Mouse (Mus musculus): Measurements from ENCODE around the gene Apoc4.
"Not testable (repeated sequence)": the region's sequence is repeated elsewhere in the genome, so short reads cannot be mapped to it uniquely, and the experiment has no call there.

Gene Apoc4

DNA sequence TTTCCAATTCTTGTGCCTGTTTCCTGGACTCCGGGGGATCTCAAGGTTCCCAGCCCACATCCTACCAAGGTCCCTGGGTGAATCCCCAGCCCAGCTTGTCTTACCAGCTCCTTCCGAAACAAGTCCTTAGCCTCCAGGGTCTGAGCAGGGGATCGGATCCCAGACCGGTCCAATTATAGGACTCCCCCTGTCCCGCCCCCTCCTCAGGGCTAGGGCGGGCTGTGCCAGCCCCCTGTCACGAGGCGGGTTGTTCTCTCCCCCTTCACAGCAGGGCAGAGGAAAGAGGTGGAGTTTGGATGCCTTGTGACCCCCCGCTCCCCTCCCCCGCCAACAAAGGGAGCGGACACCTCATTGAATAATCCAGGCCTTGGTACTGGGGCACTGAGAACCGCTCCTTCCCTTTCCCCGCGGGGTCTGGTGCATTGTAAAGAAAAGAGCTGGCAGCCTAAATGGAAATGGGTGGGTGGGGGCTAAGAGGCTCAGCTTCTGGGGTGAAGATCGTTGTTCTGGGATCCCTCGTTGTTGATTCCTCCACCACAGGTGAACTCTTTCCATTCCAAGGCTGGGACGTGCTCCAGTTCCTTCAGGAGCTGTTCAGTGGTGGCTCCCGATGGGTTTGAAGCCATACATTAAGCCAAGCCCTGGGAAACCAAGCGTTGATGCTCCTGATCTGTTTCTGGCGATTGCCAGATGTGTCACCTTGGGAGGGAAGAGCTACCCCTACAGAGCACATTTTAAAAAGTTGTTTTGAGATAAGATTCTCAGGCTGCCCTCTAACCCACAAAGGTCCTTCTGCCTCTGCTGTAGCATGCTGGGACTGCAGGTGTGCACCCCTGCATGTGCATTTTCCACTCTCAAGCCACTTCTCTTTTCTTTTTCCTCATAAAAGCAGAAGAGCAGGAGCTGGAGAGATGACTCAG, 17.9 kb upstream of the Apoc4 start, which contains the start of gene Apoe:
Gene Apoe, minus strand, starts transcription at position 282 of the 920 bp plus-strand sequence.
- DNase-seq (ENCODE audit: low read depth): no peak

DNA sequence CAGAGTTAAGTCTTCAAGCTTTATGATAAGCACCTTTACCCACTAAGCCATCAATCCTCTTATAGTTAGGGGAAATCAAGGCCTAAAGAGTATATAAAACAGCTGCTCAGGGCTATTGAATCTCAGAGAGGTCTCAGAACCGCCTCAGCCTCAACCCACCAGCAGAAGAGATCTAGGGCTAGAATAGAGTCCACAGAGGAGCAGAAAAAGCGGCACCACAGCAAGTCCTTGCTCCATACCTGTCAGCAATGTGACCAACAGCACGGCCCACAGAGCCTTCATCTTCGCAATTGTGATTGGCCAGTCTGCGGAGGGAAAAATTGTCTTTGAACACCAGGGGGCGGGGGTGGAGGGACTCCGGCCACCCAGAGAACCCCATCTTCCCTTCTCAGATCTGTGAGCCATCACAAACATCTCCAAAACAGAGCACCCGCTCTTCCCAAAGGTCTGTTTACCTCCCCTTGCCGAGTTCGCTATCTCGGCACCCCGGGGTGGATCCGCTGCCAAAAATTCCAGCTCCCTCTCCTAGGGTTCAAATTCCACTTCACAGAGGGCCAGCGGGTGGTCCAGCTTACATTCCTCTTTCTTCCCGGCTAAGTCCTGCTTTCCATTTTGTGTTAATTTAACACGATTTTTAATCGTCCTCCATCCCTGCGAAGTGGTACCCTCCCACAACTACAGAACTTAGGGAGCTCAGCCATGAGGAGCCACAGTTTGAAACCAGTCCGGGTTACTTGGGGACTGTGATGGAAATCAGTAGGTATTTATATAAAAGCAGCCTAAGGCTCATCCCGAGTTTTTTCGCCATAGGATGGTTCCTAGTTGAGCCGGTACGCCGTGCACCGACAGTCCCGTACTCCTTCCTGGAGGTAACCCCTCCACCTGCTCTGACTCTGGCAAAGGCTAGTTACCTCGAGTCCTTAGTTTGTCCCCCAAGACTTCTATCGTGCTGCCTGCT, 16.9 kb upstream of the Apoc4 start:
- DNase-seq (ENCODE audit: low read depth): no peak

DNA sequence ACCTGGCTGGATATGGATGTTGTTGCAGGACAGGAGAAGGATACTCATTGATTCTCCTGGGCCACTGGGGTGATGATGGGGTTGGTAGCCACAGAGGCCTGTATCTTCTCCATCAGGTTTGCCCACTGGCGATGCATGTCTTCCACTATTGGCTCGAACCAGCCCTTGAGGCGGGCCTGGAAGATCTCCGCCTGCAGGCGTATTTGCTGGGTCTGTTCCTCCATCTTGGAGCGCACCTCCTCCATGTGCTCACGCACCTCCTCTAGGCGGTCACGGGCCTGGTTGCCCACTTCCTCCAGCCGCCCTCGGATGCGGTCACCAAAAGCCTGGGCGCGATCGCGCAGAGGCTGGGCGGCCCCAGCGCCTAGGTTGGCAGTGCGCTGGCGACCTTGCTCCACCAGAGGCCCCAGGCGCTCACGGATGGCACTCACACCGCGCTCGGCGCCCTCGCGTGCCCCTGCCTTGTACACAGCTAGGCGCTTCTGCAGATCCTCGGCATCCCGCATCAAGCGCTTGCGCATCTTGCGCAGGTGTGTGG, 15.1 kb upstream of the Apoc4 start:
- no peak for DNase-seq (ENCODE audit: low read depth)

DNA sequence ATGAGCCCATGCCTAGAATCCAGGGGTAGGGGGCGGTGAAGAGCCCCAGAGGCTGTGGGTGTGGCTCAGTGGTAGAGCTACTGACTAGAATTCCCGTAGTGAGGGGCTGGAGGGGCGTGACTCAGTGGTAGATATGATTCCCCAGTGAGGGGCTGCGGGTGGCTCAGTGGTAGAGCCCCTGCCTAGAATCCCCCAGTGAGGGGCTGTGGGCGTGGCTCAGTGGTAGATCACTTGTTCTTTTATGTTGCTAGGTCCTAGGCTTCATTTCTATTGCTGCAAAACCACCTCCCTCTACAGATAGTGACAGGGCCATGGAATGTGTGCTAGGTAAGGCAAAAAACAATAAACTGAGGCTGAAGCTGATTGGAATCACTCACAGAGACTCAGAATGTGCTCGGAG, 14.6 kb upstream of the Apoc4 start:
- DNase-seq (ENCODE audit: low read depth): no peak

DNA sequence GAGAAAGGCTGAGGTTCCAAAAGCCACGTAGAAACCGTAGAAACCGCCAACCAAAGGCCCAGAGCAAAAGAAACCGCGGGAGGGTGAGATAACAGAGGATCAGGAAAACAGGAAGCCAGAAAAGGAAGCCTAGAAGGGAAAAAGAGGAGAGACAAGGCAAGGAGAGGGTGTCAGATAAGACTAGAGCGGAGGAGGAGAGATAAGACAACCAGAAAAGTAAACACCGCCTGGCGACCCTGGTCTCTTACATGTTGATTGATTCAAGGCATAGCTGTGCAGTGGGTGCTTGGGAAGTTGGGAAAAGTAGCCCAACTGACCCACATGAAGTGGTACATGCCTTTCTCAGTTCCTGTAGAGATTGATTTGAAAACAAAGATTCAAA, 13.9 kb upstream of the Apoc4 start:
- DNase-seq (ENCODE audit: low read depth): no peak

- DNase-seq (ENCODE audit: low read depth): no peak
These were observed 13.3 kb upstream of the Apoc4 start for GRCm38 (mm10) chr7:19694336-19695212.

DNA sequence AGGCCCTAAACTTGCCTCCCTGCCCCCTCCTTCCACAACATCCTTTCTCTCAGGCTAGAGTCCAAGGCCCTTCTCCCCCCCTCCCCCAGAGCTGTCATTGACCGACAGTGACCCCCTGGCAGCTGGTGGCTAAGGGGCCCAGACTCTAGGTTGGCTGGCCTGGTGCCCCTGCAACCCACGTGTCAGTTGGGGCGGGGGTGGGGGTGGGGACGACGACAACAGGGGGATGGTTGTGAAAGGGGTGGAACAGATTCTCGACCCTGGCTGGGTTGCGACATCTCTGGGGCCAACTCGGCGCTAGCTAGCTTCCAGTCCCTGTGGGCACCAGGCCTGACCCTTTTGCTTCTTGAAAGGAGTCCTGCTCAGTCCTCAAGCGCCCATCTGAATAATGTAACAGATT, 12.1 kb upstream of the Apoc4 start:
- DNase-seq (ENCODE audit: low read depth): no peak

DNA sequence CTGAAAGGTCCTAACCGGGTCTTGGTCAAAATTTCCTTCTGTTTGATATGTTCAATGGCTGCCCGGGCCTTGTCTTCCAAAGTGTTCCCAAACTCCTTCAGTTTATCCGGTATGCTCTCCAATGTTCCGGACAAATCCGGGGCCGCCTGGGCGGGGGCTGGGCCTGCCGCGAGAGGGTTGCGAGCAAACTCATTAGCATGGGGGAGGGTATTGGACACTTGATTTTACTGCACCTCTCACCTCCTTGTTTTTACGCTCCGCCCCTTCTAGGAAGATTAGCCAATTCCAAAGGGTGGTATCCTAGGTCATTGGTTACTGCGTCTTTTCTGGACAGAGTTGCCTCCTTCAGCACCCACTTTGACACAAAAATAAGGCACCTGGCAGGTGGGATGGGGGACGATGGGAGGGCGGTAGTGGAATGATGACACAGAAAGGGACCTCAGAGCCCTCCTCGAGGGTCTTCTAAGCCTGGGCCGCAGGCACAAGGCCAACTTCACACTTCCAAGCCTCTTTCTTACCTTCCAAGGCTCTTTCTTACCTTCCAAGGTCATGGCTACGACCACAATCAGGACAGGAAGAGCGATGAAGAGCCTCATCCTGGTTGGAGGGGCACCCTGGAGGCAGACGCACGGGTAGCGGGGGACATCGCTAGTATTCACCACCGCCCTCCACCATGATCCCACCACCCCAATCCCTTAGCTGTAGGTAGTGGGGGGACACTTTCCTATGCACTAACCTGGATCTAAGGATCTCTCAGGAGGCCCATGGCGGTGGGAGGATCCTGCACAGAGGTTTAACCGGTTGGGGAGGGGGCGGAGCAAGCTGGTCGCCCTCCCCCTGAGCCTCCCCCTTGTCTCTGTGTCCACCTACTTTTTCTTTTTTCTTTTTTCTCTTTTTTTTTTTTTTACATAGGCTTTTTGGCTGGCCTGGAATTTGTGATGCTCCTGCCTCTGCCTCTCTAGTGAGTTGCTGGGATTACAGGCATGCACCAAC, 10.9 kb upstream of the Apoc4 start, which contains the start of gene Apoc1:
Gene Apoc1, minus strand, starts transcription at position 788 of the 993 bp plus-strand sequence.
- DNase-seq (ENCODE audit: low read depth): no peak

DNA sequence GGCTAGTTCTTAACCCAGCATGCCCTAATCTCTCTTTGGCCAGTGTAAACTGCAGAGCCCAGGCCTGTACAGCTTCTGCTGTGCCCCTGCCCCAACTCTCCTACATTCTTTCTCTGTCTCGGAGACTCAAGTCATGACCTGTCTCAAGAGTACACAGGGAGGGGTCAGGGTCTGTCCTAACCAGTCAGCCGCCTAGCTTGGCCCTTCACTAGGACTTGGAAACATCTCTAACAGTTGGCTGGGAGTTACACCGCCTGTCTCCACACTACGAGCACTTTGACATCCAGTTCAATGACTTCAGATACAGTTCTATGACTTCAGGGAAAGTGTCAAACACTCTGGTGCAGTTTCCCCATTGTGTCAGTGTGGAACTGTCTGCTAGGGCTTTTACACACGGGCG, 10.2 kb upstream of the Apoc4 start:
- no peak for DNase-seq (ENCODE audit: low read depth)

GRCm38 (mm10) chr7:19690845-19691244, 9.6 kb upstream of the Apoc4 start:
- DNase-seq (ENCODE audit: low read depth): no peak

DNA sequence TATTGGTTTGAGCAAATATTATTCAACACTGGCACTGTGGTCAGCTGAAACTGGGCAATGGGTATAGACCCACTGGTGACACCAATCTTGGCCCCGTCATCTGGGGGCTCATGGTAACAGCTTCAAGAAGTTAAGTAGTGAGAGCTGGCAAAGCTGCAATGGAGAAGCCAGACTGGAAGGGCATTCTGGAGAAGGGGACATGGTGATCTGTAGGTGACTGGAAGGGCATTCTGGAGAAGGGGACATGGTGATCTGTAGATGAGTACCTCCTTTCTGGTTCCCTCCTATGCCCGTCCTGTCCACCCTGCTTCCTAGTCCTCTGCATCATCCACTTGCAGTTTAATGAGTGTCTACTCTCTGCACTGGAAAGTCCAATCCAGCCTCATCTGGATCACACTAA, 7.3 kb upstream of the Apoc4 start:
- no peak for DNase-seq (ENCODE audit: low read depth)

- DNase-seq (ENCODE audit: low read depth): no peak
These were observed 6.8 kb upstream of the Apoc4 start for GRCm38 (mm10) chr7:19688101-19688500.

DNA sequence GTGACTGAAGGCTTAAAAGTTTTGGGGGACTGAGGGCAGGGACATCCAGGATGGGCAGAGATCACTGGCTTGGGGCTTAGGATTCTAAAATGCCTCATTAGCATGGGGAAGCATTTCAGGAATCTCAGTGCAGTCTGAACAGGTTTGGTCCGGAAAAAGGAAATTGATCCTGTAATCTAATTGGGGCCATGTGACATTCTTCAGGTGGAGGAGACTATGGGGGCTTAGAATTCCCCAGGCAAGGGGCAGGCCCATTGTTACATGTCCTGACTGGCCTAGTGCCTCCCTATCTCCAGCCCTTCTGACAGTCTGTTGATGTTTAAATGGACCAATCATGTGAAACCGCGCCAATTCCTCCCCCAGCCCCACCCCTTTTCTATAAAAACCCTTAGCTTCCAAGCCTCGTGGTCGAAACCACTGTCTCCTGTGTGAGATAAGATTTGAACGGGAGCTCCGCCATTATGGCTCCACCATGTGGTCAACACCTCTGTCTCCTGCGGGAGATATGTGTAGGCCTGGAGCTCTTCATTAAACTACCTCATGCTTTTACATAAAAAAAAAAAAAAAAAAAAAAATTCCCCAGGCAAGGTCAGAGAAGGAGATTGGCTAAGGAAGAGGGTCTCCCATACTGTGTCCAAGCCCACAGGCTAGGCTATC, 5.8 kb upstream of the Apoc4 start:
- not testable (repeated sequence) for DNase-seq (ENCODE audit: low read depth)

DNA sequence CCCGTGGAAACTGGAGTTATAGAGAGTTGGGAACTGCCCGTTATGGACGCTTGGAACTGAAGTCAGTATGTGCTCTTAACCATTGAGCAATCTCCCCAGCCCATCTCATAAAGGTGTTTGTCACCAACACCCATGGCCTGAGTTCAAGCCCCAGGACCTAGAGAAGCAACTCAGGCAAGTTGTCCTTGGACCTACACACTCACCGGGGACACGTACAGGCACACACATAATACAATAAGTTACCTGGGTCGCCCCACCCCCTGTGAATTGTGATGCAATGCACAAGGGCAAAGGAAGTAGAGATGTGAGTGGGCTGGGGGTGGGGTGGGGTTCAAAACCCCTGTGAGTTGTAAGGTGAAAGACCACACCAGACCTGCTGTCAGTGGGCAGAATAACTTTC, 5.2 kb upstream of the Apoc4 start:
- DNase-seq (ENCODE audit: low read depth): no peak

GRCm38 (mm10) chr7:19685374-19685773, 4.1 kb upstream of the Apoc4 start:
- no peak for DNase-seq (ENCODE audit: low read depth)

- DNase-seq (ENCODE audit: low read depth): no peak
These were observed 2.5 kb upstream of the Apoc4 start for GRCm38 (mm10) chr7:19683771-19684201.

- no peak for DNase-seq (ENCODE audit: low read depth)
These were observed 1.7 kb upstream of the Apoc4 start for GRCm38 (mm10) chr7:19682979-19683378.

- DNase-seq (ENCODE audit: low read depth): no peak
These were observed 577 bp downstream of the Apoc4 start for GRCm38 (mm10) chr7:19680702-19681101.

DNA sequence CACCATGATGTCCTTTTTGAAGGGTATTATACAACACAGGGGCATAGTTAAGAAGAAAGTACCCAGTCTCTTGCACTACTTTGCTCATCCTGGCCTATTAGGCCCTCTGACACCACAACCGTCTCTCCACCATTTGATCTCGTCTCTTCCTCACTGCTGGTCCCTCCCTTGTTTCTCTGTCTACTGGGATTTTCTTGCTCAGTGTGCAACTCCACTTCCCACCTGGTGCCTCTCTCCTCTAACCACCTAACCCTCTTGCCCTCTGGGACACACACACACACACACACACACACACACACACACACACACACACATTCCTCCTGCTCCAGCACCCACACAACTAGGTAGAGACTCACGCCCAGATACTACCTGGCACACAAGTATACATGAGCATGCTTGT, 2.4 kb downstream of the Apoc4 start:
- DNase-seq (ENCODE audit: low read depth): no peak

DNA sequence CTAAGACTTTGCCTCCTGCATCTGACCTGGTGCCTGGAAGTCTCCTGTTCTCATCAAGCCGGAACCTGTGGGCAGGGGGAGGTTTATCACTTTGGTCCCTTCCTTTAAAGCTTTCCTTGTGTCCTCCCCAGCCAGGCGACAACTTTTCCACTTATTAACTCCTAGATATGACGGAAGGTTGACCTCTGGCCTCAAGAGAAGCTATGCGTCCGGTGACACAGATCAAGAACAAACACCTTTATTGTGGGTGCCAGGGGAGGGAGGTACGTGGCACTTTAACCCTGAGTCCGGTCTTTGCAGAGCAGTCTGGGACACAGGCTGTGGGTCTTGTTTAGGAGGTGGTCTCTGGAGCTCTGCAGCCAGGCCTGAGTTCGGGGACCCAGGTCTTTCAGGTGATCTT, 3.4 kb downstream of the Apoc4 start, which contains the start of gene Apoc2:
Gene Apoc2, minus strand, starts transcription at position 70 of the 400 bp plus-strand sequence.
- no peak for DNase-seq (ENCODE audit: low read depth)

Measured in fibroblast of lung, adult 2 months (primary cell).